ENCODE assay signal across 14 mouse cellular contexts in the genomic region with DNA sequence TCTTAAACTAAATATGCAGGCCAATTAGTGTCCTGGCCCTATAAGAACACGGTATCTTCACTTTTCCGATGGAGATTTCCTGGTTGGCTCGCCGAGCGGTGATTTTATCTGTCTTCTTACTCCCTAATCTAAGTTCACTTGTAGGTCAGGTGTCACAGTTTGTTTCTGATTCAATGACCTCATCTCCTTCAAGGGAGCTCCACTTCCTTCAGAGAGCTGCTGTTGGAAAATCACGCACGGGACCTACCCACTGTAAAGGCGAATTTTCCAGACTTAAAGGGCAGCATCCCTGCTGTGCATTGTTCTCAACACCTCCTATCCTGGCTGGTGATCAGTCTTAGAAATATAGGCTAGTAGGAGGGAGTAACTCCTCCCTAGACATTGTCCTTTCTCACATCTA.
DNase-seq lines count a peak whose midpoint lies in the region; ATAC-seq and TF ChIP-seq lines count a peak whose summit lies in the region.
"Had no signal": no experiment of that assay in that cellular context is flagged by ENCODE, and none has a peak within 500 bp of the region (broad histone marks: within the 10 kb centered on the region; RNA-seq: fewer than 3 reads in every experiment).

No protein-coding gene starts in this region.

- no peaks in the 10 kb centered on the region for H3K4me1 ChIP-seq in heart, postnatal 0 days (ENCODE audit: control insufficient read depth, insufficient read depth)
- H3K4me1 ChIP-seq: neural tube, embryonic 12.5 days had no signal

- no peak for TF ChIP-seq CTCF in heart, postnatal 0 days (IDR thresholded peaks at IDR 0.05; ENCODE audit: low read depth)

- TF ChIP-seq EP300 in heart, postnatal 0 days (IDR thresholded peaks at IDR 0.05; ENCODE audit: low read depth): no peak

- H3K9ac ChIP-seq in heart, postnatal 0 days (replicated peaks; ENCODE audit: low read depth, low read length): no peak overlapping the region
- H3K9ac ChIP-seq: neural tube, embryonic 12.5 days had no signal

- H3K27me3 ChIP-seq in heart, postnatal 0 days (ENCODE audit: control insufficient read depth, insufficient read depth, low read length): no peaks in the 10 kb centered on the region
- H3K27me3 ChIP-seq: neural tube, embryonic 12.5 days; Patski had no signal

- H3K27ac ChIP-seq in heart, postnatal 0 days (ENCODE audit: low read depth): no peak overlapping the region
- H3K27ac ChIP-seq: forebrain, embryonic 10.5 days; neural tube, embryonic 12.5 days had no signal

- DNase-seq in heart, adult 8-10 months (ENCODE audit: low spot score): peak; percentile 7
- DNase-seq in heart, postnatal 25 days (ENCODE audit: low spot score): no peak
- peak; percentile 11 for DNase-seq in kidney, postnatal 14 days
- no peak for DNase-seq in kidney, postnatal 25 days
- peak; percentile 11 for DNase-seq in heart, postnatal 0 days (ENCODE audit: low spot score)
- peak; percentile 1 for DNase-seq in retina, postnatal 1 day
- no peak for DNase-seq in yolk sac, embryonic 10.5 days (ENCODE audit: low spot score)
- DNase-seq in gastrocnemius, postnatal 4 days (ENCODE audit: low spot score in 2 of 2): no peak
- DNase-seq: cerebellum, adult 11 months; cerebellum, postnatal 36 days; liver had no signal

- intact Hi-C loops in heart, postnatal 25 days (cut with DNase I): no loop called here

- no peak overlapping the region for H3K4me3 ChIP-seq in heart, postnatal 0 days (ENCODE audit: low read depth, low read length)
- H3K4me3 ChIP-seq: forebrain, embryonic 10.5 days; neural tube, embryonic 12.5 days had no signal

- H3K4me2 ChIP-seq in heart, postnatal 0 days (ENCODE audit: low read depth, low read length): no peak overlapping the region
- H3K4me2 ChIP-seq: neural tube, embryonic 12.5 days had no signal

- no peaks in the 10 kb centered on the region for H3K9me3 ChIP-seq in heart, postnatal 0 days (replicated peaks; ENCODE audit: control insufficient read depth, low read length)
- H3K9me3 ChIP-seq: forebrain, embryonic 10.5 days; neural tube, embryonic 12.5 days had no signal

- H3K36me3 ChIP-seq in heart, postnatal 0 days (replicated peaks; ENCODE audit: control insufficient read depth, insufficient read depth, low read length): no peaks in the 10 kb centered on the region
- H3K36me3 ChIP-seq: forebrain, embryonic 10.5 days; neural tube, embryonic 12.5 days had no signal

- peak; percentile 44 for ATAC-seq in heart, postnatal 0 days (ENCODE audit: insufficient read depth, low read depth)
- ATAC-seq: Patski had no signal

- 21% methylated on average over 8 of the region's 8 CpGs for WGBS in heart, postnatal 0 days

Comparison
In these comparisons a context has a peak if more than half of its experiments do, and no peak if none do; other contexts are left out.
1. DNase-seq: peak in heart, adult 8-10 months (single experiment), kidney, postnatal 14 days (single experiment), heart, postnatal 0 days (single experiment) and retina, postnatal 1 day (single experiment); none in heart, postnatal 25 days (single experiment), kidney, postnatal 25 days (0 of 2), yolk sac, embryonic 10.5 days (single experiment) and gastrocnemius, postnatal 4 days (0 of 2).